Mouse (Mus musculus): Measurements from ENCODE around the gene Ccdc180. TPM values are rescaled to one million over a fixed set of nuclear protein-coding genes. Genes with fewer than 3 reads are reported as not detected.

The Ccdc180 gene
- polyA plus RNA-seq (2017; shearing (Covaris generic)) = 0.07 TPM

DNA sequence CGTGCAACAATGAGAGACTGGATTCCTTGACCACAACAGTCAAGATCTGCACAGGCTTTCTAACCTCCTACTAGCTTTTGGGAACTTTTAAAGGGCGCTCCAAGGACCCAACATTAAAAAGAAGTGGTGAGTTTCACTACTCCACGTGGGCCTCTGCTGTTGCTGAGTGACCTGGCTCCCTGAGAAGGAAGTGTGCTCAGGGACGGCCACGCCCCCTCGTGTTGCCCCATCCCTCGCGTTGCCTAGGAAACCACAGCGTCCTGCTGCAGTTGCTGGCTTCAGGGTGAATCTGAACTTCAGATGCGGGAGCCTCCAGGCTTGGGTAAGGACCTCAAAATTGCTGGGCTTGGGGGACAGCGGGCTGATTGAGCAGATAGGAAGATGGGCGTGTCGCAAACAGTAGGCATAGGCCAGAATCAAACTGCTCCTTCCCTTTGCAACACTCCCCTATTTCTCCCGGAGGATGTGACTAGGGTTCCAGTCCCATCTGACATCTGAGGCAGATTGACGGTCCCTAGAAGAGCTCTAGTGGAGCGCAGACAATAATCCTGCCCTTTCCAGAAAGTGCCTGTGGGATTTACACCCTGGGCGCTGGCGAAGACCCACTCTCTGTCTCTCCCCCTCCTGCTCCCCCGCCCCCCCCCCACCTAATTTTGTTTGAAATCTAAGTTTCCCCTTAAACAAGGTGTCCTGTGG, at the start of gene Ccdc180:
Gene Ccdc180 (plus strand): TSS at position 238 of the 696 bp plus-strand sequence.

DNA sequence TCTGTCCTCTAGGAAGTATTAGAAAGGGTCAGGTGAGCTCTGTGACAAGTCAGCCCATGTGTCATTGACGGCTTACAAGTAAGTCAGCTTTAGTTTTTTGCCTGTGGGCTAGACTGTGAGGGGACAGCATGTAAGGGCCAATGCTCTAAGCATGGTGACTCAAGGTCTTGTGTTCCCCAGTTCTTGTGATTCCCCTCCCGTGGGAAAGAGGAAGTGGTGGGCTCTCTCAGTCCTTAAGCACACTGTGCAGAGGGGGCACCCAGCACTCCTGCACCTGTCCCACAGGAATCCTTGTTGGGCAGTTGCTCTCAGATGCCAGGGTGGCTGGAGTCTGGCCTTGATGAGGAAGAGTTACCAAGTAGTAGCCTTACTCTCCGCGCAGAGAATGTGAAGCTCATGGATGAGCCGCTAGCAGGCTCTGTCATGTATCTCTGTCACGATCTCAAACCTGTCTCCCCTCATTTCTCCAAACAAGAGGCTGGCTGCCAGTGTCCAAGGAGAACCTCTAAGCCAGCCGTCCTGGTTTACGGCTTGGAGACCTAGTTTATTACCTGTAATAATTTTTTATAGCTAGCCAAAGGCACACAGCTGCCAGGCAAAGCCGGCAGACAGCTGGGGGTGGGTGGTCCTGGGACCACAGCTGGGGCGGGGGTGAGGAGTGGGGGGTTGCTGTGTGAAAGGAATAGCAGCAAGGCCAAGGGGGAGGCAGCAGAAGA, 41.8 kb upstream of the Ccdc180 start, which contains the start of gene Stra6l:
Gene Stra6l (plus strand): TSS at position 556 of the 716 bp plus-strand sequence.

DNA sequence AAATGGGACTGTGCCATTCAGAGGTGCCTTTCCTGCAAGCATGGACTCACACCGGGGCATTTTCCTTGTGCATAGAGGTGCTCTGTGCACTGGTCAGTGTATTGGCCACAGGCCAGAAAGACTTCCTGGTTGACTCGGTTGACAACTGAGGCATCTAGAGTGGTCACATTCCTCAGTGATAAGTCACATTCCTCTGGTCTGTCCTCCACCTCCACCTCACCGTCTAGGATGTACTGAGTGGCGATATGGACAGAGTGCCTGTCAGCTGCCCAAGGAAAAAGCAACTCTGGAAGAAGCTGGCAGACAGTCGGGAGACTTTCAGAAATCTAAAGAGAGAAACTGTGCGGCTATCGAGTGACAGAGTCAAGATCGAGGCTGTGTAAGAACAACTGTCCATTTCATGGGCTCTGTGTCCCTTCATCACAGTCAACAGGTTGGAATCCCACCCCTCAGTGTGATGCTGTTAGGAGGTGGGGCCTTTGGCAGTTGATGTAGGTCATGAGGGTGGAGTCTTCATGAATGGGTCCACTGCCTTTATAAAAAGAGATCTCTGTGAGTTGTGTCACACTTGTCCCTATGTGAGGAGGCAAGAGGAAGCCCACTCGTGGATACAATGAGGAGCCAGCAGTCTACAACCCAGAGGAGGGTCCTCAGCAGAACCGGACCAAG, 74.8 kb downstream of the Ccdc180 start, which contains the start of gene Tdrd7:
Gene Tdrd7 (plus strand): TSS at position 564 of the 669 bp plus-strand sequence.

Other genes starting within 250 kb of the Ccdc180 start
- gene Aldh1b1, start 91.3 kb upstream of the Ccdc180 start, polyA plus RNA-seq (2017; shearing (Covaris generic)) = 8.2 TPM
- not detected for gene Igfbpl1, start 63.4 kb upstream of the Ccdc180 start, polyA plus RNA-seq (2017; shearing (Covaris generic))
- 0.15 TPM for gene Stra6l, start 41.6 kb upstream of the Ccdc180 start, polyA plus RNA-seq (2017; shearing (Covaris generic))
- gene Tdrd7, start 75.0 kb downstream of the Ccdc180 start, polyA plus RNA-seq (2017; shearing (Covaris generic)) = 10.3 TPM
- gene Tmod1, start 148.6 kb downstream of the Ccdc180 start, polyA plus RNA-seq (2017; shearing (Covaris generic)) = 2.0 TPM
- gene Ncbp1, start 248.3 kb downstream of the Ccdc180 start, polyA plus RNA-seq (2017; shearing (Covaris generic)) = 39.2 TPM
- 48.1 TPM for gene Tstd2, start 248.4 kb downstream of the Ccdc180 start, polyA plus RNA-seq (2017; shearing (Covaris generic))